Mouse (Mus musculus) stomach, embryonic 16.5 days (tissue): ENCODE measurements around the gene Tmem169. TPM values are rescaled to one million over a fixed set of nuclear protein-coding genes. Genes with fewer than 3 reads are reported as not detected.
A peak's percentile ranks its signal among the peaks of the same experiment; 100 is the strongest.
"Not testable (repeated sequence)": the region's sequence is repeated elsewhere in the genome, so short reads cannot be mapped to it uniquely, and the experiment has no call there.

Experiments
- ATAC-seq: fragments of 200-750 bp; cut with Nextera tagmentation; 2 replicates; pipeline ENCODE4 v1.8.0; 2017; ENCODE audit warnings: moderate number of reproducible peaks, moderate TSS enrichment; ENCODE audit not compliant: insufficient read depth, low FRiP score
- H3K27ac ChIP-seq: fragments of 300-500 bp; sonication (generic); 2 replicates; pipeline ENCODE4 v1.5.1; 2014; ENCODE audit warnings: low read length
- H3K27me3 ChIP-seq: fragments of 300-500 bp; sonication (generic); 2 replicates; pipeline ENCODE4 v1.6.1; 2014; ENCODE audit warnings: low read length, control low read depth, mixed read lengths; ENCODE audit not compliant: control insufficient read depth, insufficient read depth
- H3K36me3 ChIP-seq: fragments of 300-500 bp; sonication (generic); 2 replicates; pipeline ENCODE4 v1.6.1; 2014; ENCODE audit warnings: low read length; ENCODE audit not compliant: control insufficient read depth, insufficient read depth
- H3K4me1 ChIP-seq: fragments of 300-500 bp; sonication (generic); 2 replicates; pipeline ENCODE4 v1.6.1; 2014; ENCODE audit warnings: low read length, control low read depth, mixed read lengths; ENCODE audit not compliant: control insufficient read depth, insufficient read depth
- H3K4me2 ChIP-seq: fragments of 300-500 bp; sonication (generic); 2 replicates; pipeline ENCODE4 v1.6.1; 2014; ENCODE audit warnings: low read depth, low read length, mixed read lengths
- H3K4me3 ChIP-seq: fragments of 300-500 bp; sonication (generic); replicated peaks from 2 replicates; pipeline ENCODE4 v1.5.1; 2014; ENCODE audit warnings: mild to moderate bottlenecking, low read length
- H3K9ac ChIP-seq: fragments of 300-500 bp; sonication (generic); 2 replicates; pipeline ENCODE4 v1.6.1; 2014; ENCODE audit warnings: low read length
- H3K9me3 ChIP-seq: fragments of 300-500 bp; sonication (generic); replicated peaks from 2 replicates; pipeline ENCODE4 v1.6.1; 2016; ENCODE audit warnings: low read length, control low read depth; ENCODE audit not compliant: control insufficient read depth
- WGBS: fragments of 180-500 bp; shearing (Covaris S2); extraction: QIAGEN DNeasy Blood & Tissue Kit; methylation state at CpG from one replicate; pipeline ENCODE4 v1.1.7; 2014; 5-methylcytosine and 5-hydroxymethylcytosine counted together
- polyA plus RNA-seq: library from polyadenylated mRNA; unstranded; fragments of >200 nt; fragmentation: Nextera tagmentation; extraction: Ambion mirVana; gene quantifications from 2 replicates; pipeline ENCODE4 v1.2.1, GENCODE M21; 2015

The Tmem169 gene
- polyA plus RNA-seq, 1 experiment from 2014 or later = 2.6 TPM

GRCm38 (mm10) chr1:72248226-72248737 lies 35.9 kb upstream of the Tmem169 start:
- not testable (repeated sequence) for H3K27me3 ChIP-seq, H3K36me3 ChIP-seq, H3K27ac ChIP-seq, H3K9ac ChIP-seq, ATAC-seq, H3K4me3 ChIP-seq, H3K4me1 ChIP-seq, H3K4me2 ChIP-seq, H3K9me3 ChIP-seq
- WGBS = 56% methylated on average over 9 of the region's 9 CpGs

- no peaks in the 10 kb centered on the region for H3K36me3 ChIP-seq
- no peak overlapping the region for H3K4me3 ChIP-seq
- H3K27me3 ChIP-seq = no peaks in the 10 kb centered on the region
- no peak for ATAC-seq
- H3K27ac ChIP-seq = no peak overlapping the region
- WGBS = 89% methylated on average over 1 of the region's 1 CpGs
- H3K9ac ChIP-seq = no peak overlapping the region
- no peaks in the 10 kb centered on the region for H3K9me3 ChIP-seq
- H3K4me1 ChIP-seq = peaks cover 13% of the 10 kb centered on the region
- H3K4me2 ChIP-seq = no peak overlapping the region
These were observed 32.4 kb upstream of the Tmem169 start for GRCm38 (mm10) chr1:72251806-72252205.

DNA sequence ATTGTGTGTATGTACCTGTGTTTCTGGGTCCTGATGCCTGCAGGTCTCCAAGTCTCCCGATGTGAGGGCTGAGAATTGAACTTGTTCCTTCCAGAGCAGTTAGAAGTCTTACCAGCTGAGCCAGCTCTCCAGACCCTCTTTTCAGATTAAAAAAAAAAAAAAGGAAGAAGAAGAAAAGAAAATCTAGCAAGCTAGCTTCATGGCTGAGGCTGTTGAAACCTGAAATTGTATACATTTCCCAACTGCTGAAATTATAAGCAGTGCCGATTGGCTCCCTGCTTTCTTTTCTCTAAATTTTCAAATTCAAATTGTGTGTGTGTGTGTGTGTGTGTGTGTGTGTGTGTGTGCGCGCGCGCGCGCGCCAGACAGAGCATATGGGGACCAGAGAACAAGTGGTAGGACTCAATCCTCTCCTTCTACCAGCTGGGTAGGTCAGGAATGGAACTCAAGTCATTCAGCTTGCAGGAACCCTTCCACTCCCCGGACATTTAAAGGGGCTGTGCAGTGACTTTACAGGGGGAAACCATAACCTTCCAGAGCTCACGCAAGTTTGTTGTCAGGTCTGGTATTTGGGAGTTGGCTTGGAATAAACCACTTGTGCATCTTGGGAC lies 30.2 kb upstream of the Tmem169 start:
- 27% methylated on average over 11 of the region's 11 CpGs for WGBS
- Histone ChIP-seq H3K4me2 (peak overlapping the region; percentile 84), H3K9me3 (no peaks in the 10 kb centered on the region), H3K4me3 (peak overlapping the region; percentile 54), H3K27ac (peak overlapping the region; percentile 93; the same call in 1 of the 2 replicates), H3K27me3 (no peaks in the 10 kb centered on the region), H3K4me1 (peaks cover 13% of the 10 kb centered on the region), H3K9ac (peak overlapping the region; percentile 69), H3K36me3 (no peaks in the 10 kb centered on the region)
- no peak for ATAC-seq

DNA sequence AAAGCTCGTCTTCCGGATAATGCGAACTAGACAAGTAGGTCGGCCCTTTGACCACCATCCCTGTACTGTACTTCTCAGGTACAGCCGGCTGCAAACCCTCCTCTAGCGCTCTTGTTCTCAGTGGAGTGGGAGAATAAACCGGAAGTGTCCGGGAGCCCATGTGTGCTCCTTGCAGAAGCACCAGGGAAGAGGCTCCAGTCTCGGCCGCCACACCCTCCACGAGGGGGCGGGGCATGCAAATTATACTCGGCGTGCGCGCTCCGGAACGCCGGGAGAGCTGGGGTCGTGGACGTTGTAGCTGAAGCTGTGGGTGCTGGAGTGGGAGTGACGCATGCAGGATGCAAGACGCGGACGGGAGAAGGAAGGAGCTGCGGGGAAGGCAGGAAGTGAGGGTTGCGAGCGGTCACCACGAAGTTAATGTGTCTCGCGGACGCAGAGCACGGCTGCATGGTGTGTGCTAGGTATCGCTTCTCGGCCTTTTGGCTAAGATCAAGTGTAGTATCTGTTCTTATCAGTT lies 29.6 kb upstream of the Tmem169 start:
- peaks cover 13% of the 10 kb centered on the region for H3K4me1 ChIP-seq
- peak overlapping the region; percentile 69 for H3K9ac ChIP-seq
- H3K36me3 ChIP-seq = no peaks in the 10 kb centered on the region
- H3K27ac ChIP-seq = peak overlapping the region; percentile 93
- no peaks in the 10 kb centered on the region for H3K27me3 ChIP-seq
- ATAC-seq = peak; percentile 90
- peak overlapping the region; percentile 84 for H3K4me2 ChIP-seq
- H3K4me3 ChIP-seq = peak overlapping the region; percentile 54
- no peaks in the 10 kb centered on the region for H3K9me3 ChIP-seq
- 1% methylated on average over 35 of the region's 35 CpGs for WGBS

DNA sequence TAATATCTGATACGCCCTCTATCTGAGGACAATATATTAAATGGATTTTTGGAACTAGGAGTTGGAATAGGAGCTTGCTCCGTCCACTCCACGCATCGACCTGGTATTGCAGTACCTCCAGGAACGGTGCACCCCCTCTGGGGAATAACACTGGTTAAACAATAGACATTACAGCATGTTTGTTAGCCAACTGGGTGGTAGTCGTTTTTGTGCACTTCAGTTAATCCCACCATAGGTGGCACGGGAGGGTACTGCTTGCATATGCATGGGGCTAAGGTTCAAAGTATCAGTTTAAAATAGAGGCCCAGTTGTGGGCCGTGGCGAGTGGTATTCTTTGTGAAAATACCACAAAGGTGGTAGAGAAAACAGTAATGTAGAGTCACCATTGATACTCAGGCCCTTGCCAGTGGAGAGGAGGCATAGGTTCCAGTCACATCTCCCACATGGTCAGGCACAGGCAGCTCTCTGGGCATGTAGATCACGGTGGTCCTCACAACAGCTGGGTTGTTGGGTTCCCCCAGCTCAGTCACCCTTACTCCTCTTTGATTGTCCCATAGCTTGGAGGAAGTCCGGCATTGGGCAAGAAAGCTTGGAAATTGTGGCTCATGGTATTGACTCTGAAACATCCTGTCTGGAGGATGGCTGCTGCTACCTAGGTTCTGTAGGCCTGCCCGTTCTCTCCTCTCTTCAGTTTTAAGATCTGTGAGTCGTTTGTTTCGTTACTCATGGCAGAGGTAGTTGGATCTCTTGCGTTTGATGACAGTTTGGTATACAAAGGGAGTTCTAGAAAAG lies 28.9 kb upstream of the Tmem169 start:
- Histone ChIP-seq H3K27me3 (no peaks in the 10 kb centered on the region), H3K4me3 (peak overlapping the region; percentile 54), H3K27ac (peak overlapping the region; percentile 93), H3K36me3 (no peaks in the 10 kb centered on the region), H3K4me2 (peak overlapping the region; percentile 84), H3K4me1 (peaks cover 13% of the 10 kb centered on the region), H3K9me3 (no peaks in the 10 kb centered on the region), H3K9ac (peak overlapping the region; percentile 50)
- 4% methylated on average over 15 of the region's 15 CpGs for WGBS
- ATAC-seq = peak; percentile 89

- H3K4me2 ChIP-seq = peak overlapping the region; percentile 84
- no peak for ATAC-seq
These were observed 28.4 kb upstream of the Tmem169 start for GRCm38 (mm10) chr1:72255854-72256175.

GRCm38 (mm10) chr1:72256381-72257256 lies 27.6 kb upstream of the Tmem169 start:
- H3K27ac ChIP-seq = no peak overlapping the region; the same call in 1 of the 2 replicates
- H3K9me3 ChIP-seq = no peaks in the 10 kb centered on the region
- peaks cover 13% of the 10 kb centered on the region for H3K4me1 ChIP-seq
- H3K4me3 ChIP-seq = no peak overlapping the region
- 79% methylated on average over 9 of the region's 9 CpGs for WGBS
- H3K9ac ChIP-seq = no peak overlapping the region
- no peak for ATAC-seq
- no peaks in the 10 kb centered on the region for H3K36me3 ChIP-seq
- no peaks in the 10 kb centered on the region for H3K27me3 ChIP-seq
- H3K4me2 ChIP-seq = no peak overlapping the region

More at GRCm38 (mm10) chr1:72255854-72256175, 28.4 kb upstream of the Tmem169 start:
- no peaks in the 10 kb centered on the region for H3K27me3 ChIP-seq
- H3K9ac ChIP-seq = peak overlapping the region; percentile 50
- peaks cover 13% of the 10 kb centered on the region for H3K4me1 ChIP-seq
- 27% methylated on average over 11 of the region's 11 CpGs for WGBS
- H3K36me3 ChIP-seq = no peaks in the 10 kb centered on the region
- no peaks in the 10 kb centered on the region for H3K9me3 ChIP-seq
- H3K27ac ChIP-seq = peak overlapping the region; percentile 93
- H3K4me3 ChIP-seq = peak overlapping the region; percentile 54

- ATAC-seq = no peak
- no peaks in the 10 kb centered on the region for H3K36me3 ChIP-seq
- H3K4me2 ChIP-seq = no peak overlapping the region
- no peaks in the 10 kb centered on the region for H3K4me1 ChIP-seq
- WGBS = 86% methylated on average over 3 of the region's 3 CpGs
- H3K9me3 ChIP-seq = no peaks in the 10 kb centered on the region
- no peak overlapping the region for H3K9ac ChIP-seq
- H3K4me3 ChIP-seq = no peak overlapping the region
- H3K27me3 ChIP-seq = no peaks in the 10 kb centered on the region
- no peak overlapping the region for H3K27ac ChIP-seq
These were observed 21.1 kb upstream of the Tmem169 start for GRCm38 (mm10) chr1:72263099-72263498.
